Mouse (Mus musculus): ENCODE measurements around the gene Sf3b6. TPM values are rescaled to one million over a fixed set of nuclear protein-coding genes. Genes with fewer than 3 reads are reported as not detected.

The Sf3b6 gene
- total RNA-seq, 2 experiments from 2014 or later: 59.5 to 62.1 TPM

Other genes with a start within 250 kb of the Sf3b6 start
- gene Itsn2, start 224.9 kb upstream of the Sf3b6 start, total RNA-seq (2021): 10 to 100 TPM; 47.0 to 47.3 TPM
- gene Gm3625, start 224.6 kb upstream of the Sf3b6 start, total RNA-seq (2021): not detected
- under 1 TPM in 1 of 2 experiments, not detected in 1; 0.22 TPM for gene Fam228a, start 79.1 kb upstream of the Sf3b6 start, total RNA-seq (2021)
- gene Pfn4, start 48.5 kb upstream of the Sf3b6 start, total RNA-seq (2021): 1 to 10 TPM; 2.8 to 3.0 TPM
- 1 to 10 TPM; 3.3 to 3.4 TPM for gene Fam228b, start 48.3 kb upstream of the Sf3b6 start, total RNA-seq (2021)
- 1 to 10 TPM; 3.6 to 4.0 TPM for gene Fkbp1b, start 24.0 kb downstream of the Sf3b6 start, total RNA-seq (2021)
- 1 to 10 TPM; 8.7 to 9.1 TPM for gene Wdcp, start 25.8 kb downstream of the Sf3b6 start, total RNA-seq (2021)
- 1 to 10 TPM in 1 of 2 experiments, under 1 TPM in 1; 0.64 to 2.0 TPM for gene Mfsd2b, start 56.8 kb downstream of the Sf3b6 start, total RNA-seq (2021)
- 10 to 100 TPM; 49.3 to 54.5 TPM for gene Ubxn2a, start 90.2 kb downstream of the Sf3b6 start, total RNA-seq (2021)
- gene Atad2b, start 99.8 kb downstream of the Sf3b6 start, total RNA-seq (2021): 10 to 100 TPM; 25.6 to 30.0 TPM